Mouse (Mus musculus): ENCODE data around the gene Lhfpl5.

DNA sequence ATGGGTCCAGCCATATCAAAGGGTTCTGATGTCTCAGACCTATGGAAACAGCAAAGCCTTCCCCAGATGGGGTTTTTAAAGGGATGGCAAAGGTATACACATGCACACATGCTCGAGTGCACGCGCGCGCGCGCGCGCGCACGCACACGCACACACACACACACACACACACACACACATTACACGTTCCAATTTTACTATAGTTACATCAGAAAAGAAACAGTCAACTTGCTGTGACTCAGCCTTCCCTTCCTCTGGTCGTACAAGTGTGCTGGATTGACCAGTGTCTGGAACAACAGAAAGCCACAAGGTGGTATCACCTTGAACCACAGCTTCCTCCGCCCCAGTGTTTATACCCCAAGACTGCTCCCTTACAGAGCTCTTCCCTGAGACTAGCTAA, 49.9 kb downstream of the Lhfpl5 start:
- TF ChIP-seq POLR2A (IDR thresholded peaks at IDR 0.05; ENCODE audit: low read depth, low read length) (no peak), CTCF (conservative IDR thresholded peaks at IDR 0.05; ENCODE audit: insufficient read depth, insufficient read length, low read depth, low read length) (no peak)
